Mouse (Mus musculus) liver, embryonic 14.5 days (tissue): Measurements from ENCODE around the gene Slc36a4. TPM values are rescaled to one million over a fixed set of nuclear protein-coding genes. Genes with fewer than 3 reads are reported as not detected.
A peak's percentile ranks its signal among the peaks of the same experiment; 100 is the strongest.

Experiments
- ATAC-seq: fragments of 200-750 bp; cut with Nextera tagmentation; 2 replicates; pipeline ENCODE4 v1.8.0; 2017; ENCODE audit warnings: moderate number of reproducible peaks, mild to moderate bottlenecking, moderate library complexity; ENCODE audit not compliant: insufficient read depth
- DNase-seq, 3 experiments: peaks; one replicate each; pipeline ENCODE4 v3.0.0-alpha.2; 2012 to 2013; ENCODE audit warnings: low read depth in 3 of 3, low spot score in 3 of 3
- H3K27ac ChIP-seq: fragments of 300-500 bp; sonication (generic); 2 replicates; pipeline ENCODE4 v1.5.1; 2014; ENCODE audit warnings: moderate library complexity, mild to moderate bottlenecking, control low read depth, inconsistent platforms
- H3K27me3 ChIP-seq: fragments of 300-500 bp; sonication (generic); 2 replicates; pipeline ENCODE4 v1.6.1; 2014; ENCODE audit warnings: mild to moderate bottlenecking, low read length, moderate library complexity; ENCODE audit not compliant: control insufficient read depth, insufficient read depth
- H3K36me3 ChIP-seq: fragments of 300-500 bp; sonication (generic); replicated peaks from 2 replicates; pipeline ENCODE4 v1.6.1; 2014; ENCODE audit warnings: low read depth; ENCODE audit not compliant: control insufficient read depth, insufficient read depth
- H3K4me1 ChIP-seq, 2 experiments: fragments of 200-500 bp in 1 of 2; fragments of 300-500 bp in 1 of 2; sonication (generic) in 1 of 2; replicated peaks; 2 replicates each; pipeline ENCODE4 v1.6.1; 2012 to 2014; ENCODE audit warnings: antibody characterized with exemption in 1 of 2, inconsistent platforms in 1 of 2, low read length in 1 of 2; ENCODE audit not compliant: control insufficient read depth in 2 of 2, insufficient read depth in 2 of 2
- H3K4me2 ChIP-seq: fragments of 300-500 bp; sonication (generic); 2 replicates; pipeline ENCODE4 v1.6.1; 2014; ENCODE audit warnings: low read depth, mild to moderate bottlenecking, control low read depth, moderate library complexity
- H3K4me3 ChIP-seq, 2 experiments: fragments of 200-500 bp in 1 of 2; fragments of 300-500 bp in 1 of 2; sonication (generic) in 1 of 2; 2 replicates each; pipeline ENCODE4 v1.5.1; 2012 to 2014; ENCODE audit warnings: low read depth in 2 of 2, low read length in 2 of 2, mild to moderate bottlenecking in 2 of 2, control low read depth in 1 of 2, inconsistent platforms in 1 of 2, moderate library complexity in 1 of 2; ENCODE audit not compliant: insufficient read depth in 1 of 2
- H3K9ac ChIP-seq: fragments of 300-500 bp; sonication (generic); replicated peaks from 2 replicates; pipeline ENCODE4 v1.6.1; 2014; ENCODE audit warnings: mild to moderate bottlenecking, control low read depth, moderate library complexity
- H3K9me3 ChIP-seq: fragments of 300-500 bp; sonication (generic); 2 replicates; pipeline ENCODE4 v1.6.1; 2016; ENCODE audit warnings: low read length, mixed read lengths; ENCODE audit not compliant: control insufficient read depth
- CTCF ChIP-seq: IDR thresholded peaks from 2 replicates; pipeline ENCODE4 v1.5.1; 2016; ENCODE audit warnings: antibody characterized with exemption, low read depth, control low read depth
- EP300 ChIP-seq: IDR thresholded peaks from 2 replicates; pipeline ENCODE4 v1.6.1; 2016; ENCODE audit warnings: antibody characterized with exemption, low read depth
- WGBS: fragments of 180-500 bp; shearing (Covaris S2); extraction: QIAGEN DNeasy Blood & Tissue Kit; methylation state at CpG from one replicate; pipeline ENCODE4 v1.1.7; 2014; ENCODE audit not compliant: insufficient replicate concordance; 5-methylcytosine and 5-hydroxymethylcytosine counted together
- polyA plus RNA-seq, 2 experiments: library from polyadenylated mRNA; depleted of rRNA in 1 of 2; stranded (reverse) in 1 of 2; unstranded in 1 of 2; fragments of >200 nt; fragmentation: Nextera tagmentation in 1 of 2; extraction: Ambion mirVana in 1 of 2; gene quantifications; 2 replicates each; pipeline versions ENCODE4 v1.2.1 to v1.2.3; 2012 to 2014

Gene Slc36a4
- polyA plus RNA-seq, 2 experiments = 0.66 to 1.8 TPM

DNA sequence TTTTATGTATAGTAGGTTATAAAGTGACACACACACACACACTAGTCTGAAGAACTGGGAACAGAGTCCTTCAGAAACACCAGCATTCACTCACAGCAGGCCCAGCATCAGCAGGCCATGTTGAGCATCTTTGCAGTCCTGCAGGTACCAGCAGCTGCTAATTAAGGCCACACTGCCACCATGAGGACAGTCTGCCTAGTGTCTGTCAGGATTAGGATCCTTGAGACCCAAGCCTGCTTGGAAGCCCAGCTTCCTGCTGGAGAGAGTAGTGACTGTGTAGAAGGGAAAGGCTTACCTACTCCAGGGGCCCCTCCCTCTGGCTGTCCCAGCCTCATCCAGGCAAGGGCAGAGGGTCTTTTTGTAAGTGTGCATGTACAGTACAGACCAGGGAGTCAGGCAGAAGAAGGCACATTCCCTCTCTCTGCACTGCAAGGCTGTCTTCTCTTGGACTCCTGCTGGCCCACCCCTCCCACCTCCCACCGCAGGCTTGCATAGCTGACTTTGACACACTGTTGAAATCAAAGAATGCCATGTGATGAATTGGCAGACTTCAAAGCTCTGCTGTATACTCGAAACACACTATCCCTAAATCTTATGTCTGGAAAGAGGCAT is 27.6 kb upstream of the Slc36a4 start:
- Histone ChIP-seq H3K4me1 (no peaks in the 10 kb centered on the region), H3K27ac (no peak overlapping the region), H3K36me3 (no peaks in the 10 kb centered on the region), H3K9me3 (no peaks in the 10 kb centered on the region), H3K9ac (no peak overlapping the region), H3K27me3 (no peaks in the 10 kb centered on the region), H3K4me3 (no peak overlapping the region), H3K4me2 (no peak overlapping the region)
- DNase-seq (peak in 1 of 3 experiments; percentile 10), ATAC-seq (no peak)
- no peak for TF ChIP-seq EP300
- peak; percentile 70 for TF ChIP-seq CTCF
- 40% methylated on average over 2 of the region's 2 CpGs for WGBS

GRCm38 (mm10) chr9:15685215-15685614 is 24.3 kb upstream of the Slc36a4 start:
- H3K36me3 ChIP-seq = no peaks in the 10 kb centered on the region
- TF ChIP-seq CTCF = peak; percentile 67
- no peak for TF ChIP-seq EP300
- no peak for DNase-seq
- H3K27ac ChIP-seq = no peak overlapping the region
- H3K9ac ChIP-seq = no peak overlapping the region
- WGBS = 19% methylated on average over 4 of the region's 4 CpGs
- H3K4me2 ChIP-seq = no peak overlapping the region
- no peaks in the 10 kb centered on the region for H3K4me1 ChIP-seq
- H3K4me3 ChIP-seq = no peak overlapping the region
- no peak for ATAC-seq
- no peaks in the 10 kb centered on the region for H3K9me3 ChIP-seq
- no peaks in the 10 kb centered on the region for H3K27me3 ChIP-seq

- ATAC-seq (no peak), DNase-seq (no peak)
- no peak overlapping the region for H3K9ac ChIP-seq
- no peak overlapping the region for H3K27ac ChIP-seq
- no peak overlapping the region for H3K4me3 ChIP-seq
- H3K4me1 ChIP-seq = no peaks in the 10 kb centered on the region
- no peaks in the 10 kb centered on the region for H3K36me3 ChIP-seq
- H3K27me3 ChIP-seq = no peaks in the 10 kb centered on the region
- no peak overlapping the region for H3K4me2 ChIP-seq
- TF ChIP-seq CTCF (no peak), EP300 (no peak)
- H3K9me3 ChIP-seq = no peaks in the 10 kb centered on the region
- 56% methylated on average over 5 of the region's 5 CpGs for WGBS
These were observed 22.2 kb upstream of the Slc36a4 start for GRCm38 (mm10) chr9:15687358-15687757.

DNA sequence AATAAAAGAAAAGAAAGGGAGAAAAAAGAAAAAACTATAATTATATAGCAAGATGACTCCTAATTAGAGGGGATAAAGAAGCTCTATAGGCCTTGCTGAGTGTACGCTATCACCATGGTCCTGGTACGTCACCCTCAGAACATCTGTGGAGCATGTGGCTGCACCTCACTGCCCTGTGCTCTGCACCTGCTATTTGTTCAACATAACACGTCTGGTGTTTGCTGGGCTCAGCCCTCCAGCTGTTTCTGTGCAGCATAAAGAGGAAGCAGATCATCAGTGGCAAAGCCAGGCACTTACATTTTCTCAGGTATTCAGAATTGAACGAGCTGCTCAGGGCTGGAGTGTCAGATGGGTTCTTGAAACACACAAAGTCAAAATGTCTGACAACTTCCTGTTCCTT is 15.7 kb upstream of the Slc36a4 start:
- DNase-seq = no peak
- 54% methylated on average over 4 of the region's 4 CpGs for WGBS

GRCm38 (mm10) chr9:15694989-15695388 is 14.5 kb upstream of the Slc36a4 start:
- no peak for ATAC-seq
- H3K4me3 ChIP-seq = no peak overlapping the region
- TF ChIP-seq EP300 (no peak), CTCF (no peak)
- no peaks in the 10 kb centered on the region for H3K4me1 ChIP-seq
- no peaks in the 10 kb centered on the region for H3K27me3 ChIP-seq
- no peak for DNase-seq
- H3K36me3 ChIP-seq = no peaks in the 10 kb centered on the region
- no peaks in the 10 kb centered on the region for H3K9me3 ChIP-seq
- no peak overlapping the region for H3K4me2 ChIP-seq
- no peak overlapping the region for H3K9ac ChIP-seq
- H3K27ac ChIP-seq = no peak overlapping the region
- WGBS = 30% methylated on average over 5 of the region's 5 CpGs

More for the DNA sequence above, 15.7 kb upstream of the Slc36a4 start:
- Histone ChIP-seq H3K4me3 (no peak overlapping the region), H3K4me1 (no peaks in the 10 kb centered on the region), H3K9ac (no peak overlapping the region), H3K27ac (no peak overlapping the region), H3K9me3 (no peaks in the 10 kb centered on the region), H3K27me3 (no peaks in the 10 kb centered on the region), H3K4me2 (no peak overlapping the region), H3K36me3 (no peaks in the 10 kb centered on the region)
- ATAC-seq = no peak
- no peak for TF ChIP-seq CTCF
- TF ChIP-seq EP300 = no peak
